Mouse (Mus musculus): ENCODE measurements around the gene Atg4a-ps.

Gene Atg4a-ps

DNA sequence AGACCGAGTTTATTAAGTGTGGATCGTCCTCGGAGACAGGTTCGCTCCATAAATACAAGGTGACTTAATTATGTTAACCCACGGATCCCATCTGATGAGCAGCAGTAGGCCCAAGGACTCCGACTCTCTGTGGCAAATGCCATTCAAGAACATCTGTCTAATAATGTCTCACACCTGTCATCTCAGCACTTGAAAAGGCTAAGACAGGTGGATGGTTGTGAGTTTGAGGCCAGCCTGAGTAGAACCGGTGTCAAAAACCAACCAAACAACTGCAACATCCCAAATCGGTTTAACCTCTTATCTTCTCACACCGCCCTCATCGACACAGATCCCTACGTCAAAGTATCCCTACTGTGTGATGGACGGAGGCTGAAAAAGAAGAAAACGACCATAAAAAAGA is 20.7 kb downstream of the Atg4a-ps start:
- DNase-seq: no peak

DNA sequence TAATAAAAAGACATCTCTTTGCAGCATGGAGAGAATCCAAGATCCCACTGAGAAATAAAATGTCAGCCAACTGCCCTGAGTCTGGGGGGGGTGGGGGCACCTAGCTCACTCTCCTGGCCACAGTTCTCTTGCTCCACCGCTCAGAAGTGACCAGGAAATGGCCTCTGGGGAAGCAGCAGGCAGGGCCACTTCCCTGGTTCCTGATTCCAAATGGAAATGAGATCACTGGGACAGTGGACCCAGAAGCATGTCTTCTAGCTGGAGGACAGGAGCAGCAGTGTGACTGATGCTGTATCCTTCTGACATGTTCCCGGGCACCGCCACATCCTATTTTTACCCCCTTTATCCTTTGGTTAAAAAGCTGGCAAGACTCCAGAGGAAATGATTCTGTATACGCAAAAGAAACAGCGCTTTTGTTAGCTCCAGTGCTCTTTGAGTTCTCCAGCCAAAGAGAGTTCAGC is 21.2 kb downstream of the Atg4a-ps start:
- DNase-seq: no peak

DNA sequence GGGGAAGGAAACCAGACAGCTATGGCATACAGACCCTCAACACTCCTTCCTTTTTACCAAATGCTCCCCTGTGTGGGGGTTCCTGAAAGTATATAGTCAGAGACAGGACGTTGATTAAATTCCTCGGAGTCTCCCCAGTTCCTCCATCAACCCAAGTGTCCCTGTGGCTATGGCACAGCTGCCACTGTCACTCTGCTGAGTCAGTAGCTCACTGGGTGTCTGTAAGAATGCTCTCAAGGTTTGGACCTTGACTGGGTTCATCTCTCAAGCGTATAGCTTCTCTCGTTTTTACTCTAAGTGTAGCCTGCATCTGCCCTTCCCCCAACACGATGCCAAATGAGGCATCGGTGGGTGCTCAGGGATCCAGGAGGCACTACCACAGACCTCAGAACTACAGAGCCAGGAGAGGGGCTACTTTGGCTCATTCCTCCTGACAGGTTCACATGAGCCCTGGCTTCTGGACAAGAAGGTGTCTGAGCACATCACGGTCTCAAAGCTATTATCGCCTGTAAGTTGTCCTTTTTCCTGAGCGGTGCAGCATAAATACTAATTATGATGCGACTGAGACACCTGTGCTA is 21.9 kb downstream of the Atg4a-ps start:
- no peak for DNase-seq

DNA sequence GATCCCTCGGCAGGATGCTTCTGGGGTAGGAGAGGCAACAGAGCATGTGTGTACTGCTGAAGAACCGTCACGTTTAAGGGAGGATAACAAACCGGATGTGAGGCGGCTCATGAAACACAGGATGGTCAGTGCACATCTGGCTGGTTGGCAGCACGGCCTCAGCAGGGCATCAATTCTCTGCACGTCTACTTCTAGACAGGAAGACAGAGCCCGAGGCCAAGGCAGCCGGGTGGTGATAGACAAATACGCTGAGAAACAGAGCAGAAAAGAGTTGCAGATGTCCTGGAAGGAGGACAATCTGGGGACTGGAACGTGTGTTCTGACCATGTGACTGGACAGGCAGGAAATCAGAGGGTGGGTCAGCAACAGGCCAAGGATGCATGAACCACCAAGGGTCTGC is 25.8 kb downstream of the Atg4a-ps start:
- DNase-seq: no peak

DNA sequence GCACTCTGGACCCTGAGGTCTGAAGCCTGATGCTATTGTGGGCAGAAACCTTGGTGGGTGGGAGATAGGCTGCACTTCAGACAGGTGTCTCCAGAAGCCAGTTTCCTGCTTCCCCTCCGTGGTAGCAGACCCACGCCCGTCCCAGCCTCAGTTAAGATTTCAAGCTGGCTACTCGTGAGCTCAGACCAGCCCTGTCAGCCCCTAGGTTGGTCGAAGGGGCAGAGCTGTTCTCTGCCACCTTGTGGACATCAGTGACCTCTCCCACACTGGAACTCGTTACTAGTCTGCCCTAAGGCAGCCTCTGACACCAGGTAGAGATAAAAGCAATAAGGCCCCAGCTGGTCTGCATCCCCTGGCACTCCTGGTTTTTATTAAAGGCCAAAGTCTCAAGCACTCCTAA is 28.9 kb downstream of the Atg4a-ps start:
- DNase-seq: peak; percentile 32

DNA sequence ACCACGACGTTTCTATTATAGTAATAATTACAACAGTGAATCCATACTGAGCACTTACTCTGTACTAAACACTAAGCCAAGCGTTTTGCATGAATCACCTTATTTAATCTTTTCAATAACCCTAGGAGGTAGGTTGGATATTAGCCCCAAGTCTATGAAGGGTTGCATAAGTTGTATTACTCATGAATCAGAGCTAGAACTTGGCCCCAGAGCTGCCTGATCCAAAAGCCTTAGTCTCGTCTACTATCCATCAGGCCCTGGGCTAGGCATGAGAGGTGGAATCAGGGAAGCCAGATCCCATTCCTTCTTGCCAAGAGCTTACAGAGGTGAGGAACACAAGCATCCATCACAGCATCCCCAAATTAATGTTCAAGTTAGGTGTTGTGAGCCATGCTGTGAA is 30.2 kb downstream of the Atg4a-ps start:
- DNase-seq: no peak

DNA sequence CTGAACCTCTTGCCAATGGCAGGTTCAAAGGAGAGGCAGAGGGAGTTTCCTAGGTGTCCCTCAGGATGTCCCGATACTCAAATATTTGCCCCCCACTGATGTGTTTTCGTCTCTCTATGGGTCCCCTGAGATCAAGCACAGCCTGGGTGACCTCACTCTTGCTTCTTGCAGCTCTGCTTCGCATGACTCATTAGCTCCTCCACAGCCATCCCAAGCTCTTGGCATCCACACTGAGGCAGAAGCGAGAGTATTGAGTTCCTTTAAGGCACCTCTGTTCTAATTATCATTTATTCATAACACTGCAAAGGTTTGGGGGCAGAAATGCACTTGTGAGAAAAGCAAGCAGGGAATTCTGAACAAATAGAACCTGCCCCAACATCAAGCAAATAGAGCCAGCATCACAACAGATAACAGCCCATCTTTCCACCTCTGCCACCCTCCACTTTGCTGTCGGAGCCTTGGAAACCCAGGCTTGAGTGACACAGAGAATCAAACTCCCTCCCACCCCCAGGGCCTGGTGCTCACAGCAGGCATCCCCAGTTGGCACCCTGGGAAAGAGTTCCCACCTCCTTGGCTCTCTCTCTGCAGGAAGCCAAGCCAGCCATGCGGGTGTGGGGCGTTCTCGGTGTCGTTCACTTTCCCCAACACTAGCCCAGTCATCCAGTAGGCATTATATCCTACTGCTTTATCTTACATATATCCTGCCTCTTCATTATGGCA is 33.1 kb downstream of the Atg4a-ps start:
- DNase-seq: no peak

DNA sequence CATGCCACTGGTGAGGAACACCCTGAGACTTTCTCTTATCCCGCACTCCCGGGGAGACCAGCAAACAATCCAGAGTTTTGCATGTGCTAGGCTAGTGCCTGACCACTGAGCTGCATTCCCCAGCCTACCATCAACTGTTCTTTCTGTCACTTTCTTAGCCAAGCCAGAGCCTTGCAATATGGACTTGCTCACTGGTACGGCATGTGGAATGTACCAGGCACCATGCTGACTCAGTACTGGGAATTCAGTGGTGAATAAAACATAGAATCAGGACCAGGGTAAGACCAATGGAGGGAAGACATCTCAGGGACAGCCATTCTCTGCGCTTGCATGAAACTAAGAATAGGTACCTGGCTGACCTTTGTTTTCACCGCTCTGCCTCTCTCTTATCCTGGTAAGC is 35.6 kb downstream of the Atg4a-ps start:
- no peak for DNase-seq

DNA sequence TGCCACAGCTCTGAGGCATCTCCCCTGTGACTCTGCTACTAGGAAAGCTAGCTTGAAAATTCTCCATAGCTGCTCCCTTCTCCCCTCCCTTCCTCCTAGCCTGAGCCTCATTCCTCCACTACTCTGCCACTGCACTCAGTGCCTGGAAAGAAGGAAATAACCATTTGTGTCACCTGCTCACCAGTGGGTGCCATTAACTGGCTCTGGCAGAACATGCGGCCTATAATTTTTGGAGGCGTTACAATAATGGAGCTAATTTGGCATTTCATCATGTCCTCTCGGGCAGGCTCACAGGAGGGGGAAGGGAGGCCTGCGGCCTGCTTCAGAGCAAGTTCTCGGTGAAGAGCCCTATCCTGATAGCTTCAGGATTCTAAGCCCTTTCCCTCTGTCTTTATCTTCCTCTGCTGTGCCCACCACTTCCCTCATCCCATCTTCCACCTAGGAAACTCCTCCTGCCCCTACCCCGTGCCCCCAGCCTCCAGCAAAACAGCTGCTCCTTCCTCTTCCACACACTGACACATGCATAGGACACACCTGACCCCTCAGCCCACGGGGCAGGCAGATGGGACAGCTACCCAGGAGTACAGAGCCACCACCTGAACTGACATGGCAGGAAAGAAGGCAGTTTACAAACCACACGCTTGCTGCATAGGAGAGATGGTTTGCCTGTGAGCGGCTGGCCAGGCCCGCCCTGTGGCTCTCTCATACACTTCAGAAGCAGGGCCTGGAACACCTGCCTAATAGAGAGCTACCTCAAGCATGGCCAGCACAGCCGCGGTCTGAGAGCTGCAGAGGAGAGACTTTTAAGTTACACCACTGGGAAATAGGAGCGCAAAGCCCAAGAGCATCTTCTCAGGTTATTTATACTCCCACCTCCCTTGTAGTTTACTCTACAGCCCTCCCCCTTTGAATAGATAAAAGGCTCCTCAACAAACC is 38.9 kb downstream of the Atg4a-ps start:
- no peak for DNase-seq

DNA sequence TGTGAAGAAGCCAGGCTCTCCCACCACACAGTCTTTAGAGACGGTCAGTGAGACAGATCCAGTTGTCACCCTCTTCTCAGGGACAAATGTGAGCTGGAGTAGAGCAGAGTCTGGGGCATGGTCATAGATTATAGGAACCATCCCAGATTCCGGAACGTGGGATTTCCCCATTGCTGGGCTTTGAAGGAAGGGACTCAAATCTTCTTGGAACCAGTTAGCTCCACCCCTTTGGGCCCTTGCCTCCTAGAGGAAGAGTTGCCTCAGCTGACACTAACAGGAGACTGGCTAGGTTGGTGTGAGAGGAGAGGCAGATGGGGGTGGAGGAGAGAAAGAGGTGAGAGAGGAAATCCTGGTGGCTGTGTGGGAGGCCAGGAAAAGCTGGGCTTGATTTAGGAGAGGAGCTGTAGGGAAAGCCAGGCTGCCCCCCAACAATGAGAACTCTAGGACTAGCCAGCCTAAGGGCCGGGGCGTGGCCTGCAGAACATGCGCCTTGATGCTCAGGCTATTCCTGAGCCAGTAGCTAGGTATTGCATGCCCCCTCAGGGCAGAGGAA is 39.7 kb downstream of the Atg4a-ps start:
- no peak for DNase-seq

DNA sequence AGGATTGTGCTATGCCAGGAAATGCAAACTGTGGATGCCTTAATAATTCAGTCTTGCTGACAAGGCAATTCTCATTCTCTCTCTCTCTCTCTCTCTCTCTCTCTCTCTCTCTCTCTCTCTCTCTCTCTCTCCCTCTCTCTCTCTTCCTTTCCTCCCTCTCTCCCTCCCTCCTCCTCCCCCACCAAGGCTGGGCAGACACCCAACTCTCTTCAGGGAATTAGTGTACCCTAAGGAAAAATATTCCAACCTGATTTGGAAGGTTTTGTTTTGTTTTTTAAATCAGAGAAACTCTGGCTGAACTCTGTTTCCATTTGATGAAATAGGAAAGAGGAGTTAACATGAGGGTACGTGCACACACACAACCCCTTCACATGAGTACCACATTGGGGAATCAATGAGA is 44.3 kb downstream of the Atg4a-ps start:
- no peak for DNase-seq

DNA sequence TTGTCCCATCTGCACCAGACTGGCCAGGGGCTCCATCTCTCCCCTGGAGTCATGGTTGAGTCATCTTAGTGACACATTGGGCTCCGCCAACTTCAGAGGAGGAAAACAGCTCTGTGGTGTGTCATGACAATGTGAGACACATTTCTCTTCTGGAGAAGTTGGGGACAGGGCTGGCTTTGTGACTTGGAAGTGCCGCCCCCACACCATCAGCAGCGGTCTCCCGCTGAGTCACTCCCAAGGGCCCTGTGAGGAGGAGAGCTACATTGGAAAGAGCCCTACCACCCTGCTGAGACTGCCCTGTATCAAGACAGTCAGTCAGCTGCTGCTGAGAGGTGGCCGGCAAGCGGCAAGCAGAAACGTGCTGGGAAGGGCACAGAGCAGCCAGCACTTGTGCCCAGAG is 44.9 kb downstream of the Atg4a-ps start:
- DNase-seq: no peak

DNA sequence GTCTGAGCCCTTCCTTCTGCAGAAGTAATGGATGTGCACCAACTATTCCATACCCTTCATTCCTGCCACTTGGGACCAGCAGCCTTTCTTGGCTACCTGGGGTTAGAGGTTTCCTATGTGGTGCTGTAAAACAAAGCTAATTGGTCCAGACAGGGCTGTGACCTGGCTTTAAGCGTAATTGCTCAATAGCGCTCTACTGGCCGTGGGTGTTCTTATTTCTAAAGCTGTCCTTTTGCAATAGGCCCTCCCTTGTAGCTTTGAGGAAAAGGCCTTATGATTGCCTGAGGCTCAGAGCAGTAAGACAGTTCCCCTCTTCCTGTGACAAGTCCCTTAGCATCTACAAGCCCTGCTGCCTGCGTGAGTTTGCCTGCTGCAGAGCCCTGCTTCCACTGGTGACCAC is 48.3 kb downstream of the Atg4a-ps start:
- DNase-seq: no peak

DNA sequence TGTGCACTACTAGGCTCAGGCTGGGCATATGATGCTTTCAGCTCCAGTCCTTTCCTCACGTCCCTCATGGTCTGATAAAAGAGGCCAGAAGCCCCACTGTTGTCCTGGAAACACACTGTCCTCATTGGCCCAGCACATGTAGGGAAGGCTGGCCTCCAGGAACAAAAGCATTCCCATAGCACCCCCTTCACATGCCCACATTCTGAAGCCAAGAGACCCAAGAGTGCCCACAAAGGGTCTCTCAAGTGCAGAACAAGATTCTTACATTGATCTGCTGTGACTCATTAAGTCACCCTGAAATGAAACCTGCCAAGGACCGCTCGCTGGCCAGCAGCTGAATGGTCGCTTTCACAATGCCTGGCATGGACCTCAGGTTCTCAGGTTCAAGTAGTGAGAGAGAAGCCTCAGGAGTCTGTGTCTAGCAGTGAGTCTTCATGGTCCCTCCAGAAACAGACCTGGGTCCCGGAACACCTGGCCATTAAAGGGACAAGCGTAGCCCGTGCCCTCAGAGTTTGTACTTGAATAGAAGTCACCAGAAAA is 50.5 kb downstream of the Atg4a-ps start:
- no peak for DNase-seq

Measured in embryo, embryonic 11 days (tissue).